Mouse (Mus musculus): ENCODE measurements at regions not wholly inside any gene's neighbourhood (a gene's known extent, or its start where the extent isn't known, plus 50 kb on each side); places are given as distances from the start of the nearest gene placed in this dataset.

DNA sequence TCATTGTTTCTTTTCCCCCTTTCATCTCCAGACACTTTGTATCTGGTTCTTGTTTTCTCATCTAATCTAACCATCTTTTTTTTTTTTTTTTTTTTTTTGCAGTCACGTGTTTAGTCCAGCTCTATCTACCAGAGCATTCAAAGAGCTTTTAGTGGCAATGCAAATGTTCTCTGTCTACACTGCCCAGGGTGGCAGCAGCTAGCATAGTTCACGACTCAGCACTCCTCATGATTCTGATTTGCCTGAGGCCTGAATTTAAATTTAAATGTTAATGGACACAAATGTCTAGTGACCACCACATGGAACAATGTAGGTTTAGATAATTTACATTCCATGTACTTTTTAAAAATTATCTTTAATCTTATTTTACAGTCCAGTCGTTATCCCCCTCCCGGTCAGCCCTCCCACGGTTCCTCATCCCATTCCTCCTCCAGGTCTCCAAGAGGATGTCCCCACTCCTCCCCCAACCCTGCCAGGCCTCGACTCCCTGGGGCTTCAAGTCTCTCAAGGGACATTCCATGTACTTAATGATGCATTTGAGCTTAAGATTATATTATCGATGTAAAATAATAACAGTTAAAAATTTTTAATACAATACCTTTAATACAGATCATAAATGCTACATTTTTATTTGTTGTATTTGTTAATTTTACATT is 153.1 kb upstream of the Cops8 start:
- Histone ChIP-seq H3K36me3 (replicated peaks) (no peaks in the 10 kb centered on the region), H3K27me3 (ENCODE audit: insufficient read depth, low read length) (no peaks in the 10 kb centered on the region), H3K9me3 (replicated peaks) (peaks cover 47% of the 10 kb centered on the region), H3K4me3 (ENCODE audit: low read depth, low read length) (no peak overlapping the region), H3K4me1 (ENCODE audit: insufficient read depth, low read depth, low read length) (no peaks in the 10 kb centered on the region)
- ATAC-seq (ENCODE audit: extremely low read depth, insufficient number of reproducible peaks, low FRiP score, poor library complexity, severe bottlenecking): no peak
- no peak for DNase-seq (ENCODE audit: low spot score)
- TF ChIP-seq TAL1 (conservative IDR thresholded peaks at IDR 0.05; ENCODE audit: low read depth, low read length) (no peak), GATA2 (IDR thresholded peaks at IDR 0.05; ENCODE audit: borderline replicate concordance, low read depth, low read length) (no peak), POLR2AphosphoS5 (IDR thresholded peaks at IDR 0.05; ENCODE audit: insufficient replicate concordance, low read depth, low read length) (no peak), CTCF (IDR thresholded peaks at IDR 0.05; ENCODE audit: low read depth, low read length) (no peak), GATA1 (IDR thresholded peaks at IDR 0.05; ENCODE audit: borderline replicate concordance, low read length) (no peak)

DNA sequence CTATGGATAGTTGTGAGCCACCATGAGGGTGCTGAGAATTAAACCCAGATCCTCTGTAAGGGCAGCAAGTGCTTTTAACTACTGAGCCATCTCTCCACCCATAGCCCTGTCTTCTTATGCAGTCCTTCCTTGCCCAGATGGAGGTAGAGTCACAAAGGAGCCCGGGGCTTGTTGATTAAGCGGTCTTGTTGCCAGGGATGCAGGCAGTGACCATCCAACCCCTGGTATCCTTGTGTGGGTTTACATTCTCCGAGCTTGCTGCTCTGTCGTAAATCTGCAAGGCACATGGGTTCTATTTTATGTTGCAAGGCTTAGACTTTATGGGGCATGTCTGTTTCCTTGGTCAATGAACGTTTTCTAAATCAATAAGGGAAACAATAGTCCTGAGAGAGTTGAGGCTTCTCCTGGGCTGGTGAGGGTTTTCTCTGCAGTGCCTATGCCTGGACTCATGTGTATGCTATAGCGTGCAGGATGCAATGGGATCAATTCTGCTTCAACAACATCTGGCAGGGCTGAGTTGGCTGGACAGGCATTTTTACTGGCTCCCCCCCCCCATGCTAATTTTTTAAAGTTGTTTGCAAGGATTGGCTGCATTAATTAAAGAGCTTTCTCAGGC is 150.7 kb upstream of the Cops8 start:
- Histone ChIP-seq H3K36me3 (replicated peaks) (no peaks in the 10 kb centered on the region), H3K9me3 (replicated peaks) (peaks cover 58% of the 10 kb centered on the region), H3K4me1 (ENCODE audit: insufficient read depth, low read depth, low read length) (no peaks in the 10 kb centered on the region), H3K27me3 (ENCODE audit: insufficient read depth, low read length) (no peaks in the 10 kb centered on the region), H3K4me3 (ENCODE audit: low read depth, low read length) (no peak overlapping the region)
- TF ChIP-seq TAL1 (conservative IDR thresholded peaks at IDR 0.05; ENCODE audit: low read depth, low read length) (no peak), CTCF (IDR thresholded peaks at IDR 0.05; ENCODE audit: low read depth, low read length) (no peak), GATA2 (IDR thresholded peaks at IDR 0.05; ENCODE audit: borderline replicate concordance, low read depth, low read length) (no peak), GATA1 (IDR thresholded peaks at IDR 0.05; ENCODE audit: borderline replicate concordance, low read length) (no peak), POLR2AphosphoS5 (IDR thresholded peaks at IDR 0.05; ENCODE audit: insufficient replicate concordance, low read depth, low read length) (no peak)
- DNase-seq (ENCODE audit: low spot score) (no peak), ATAC-seq (ENCODE audit: extremely low read depth, insufficient number of reproducible peaks, low FRiP score, poor library complexity, severe bottlenecking) (no peak)

DNA sequence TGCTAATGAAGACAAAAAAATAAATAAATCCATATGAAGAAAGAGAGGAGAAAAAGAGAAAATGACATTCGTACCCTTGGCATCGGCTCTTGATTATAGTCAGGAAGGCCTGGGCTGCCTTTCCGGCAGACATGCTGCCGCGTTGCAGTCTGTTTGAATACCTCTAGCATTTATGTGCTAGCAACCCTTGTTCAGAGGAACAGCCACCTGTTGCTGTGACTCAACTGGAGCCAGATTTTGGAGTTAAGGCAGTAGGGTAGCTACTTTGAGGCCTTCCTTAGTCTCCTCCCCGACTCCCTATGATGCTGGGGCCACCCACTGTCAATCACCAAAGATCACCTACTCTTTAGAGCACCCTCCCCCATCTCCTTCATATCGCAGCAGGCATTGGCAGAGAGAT is 148.5 kb upstream of the Cops8 start:
- TF ChIP-seq POLR2AphosphoS5 (IDR thresholded peaks at IDR 0.05; ENCODE audit: insufficient replicate concordance, low read depth, low read length): no peak
- no peak for TF ChIP-seq GATA1 (IDR thresholded peaks at IDR 0.05; ENCODE audit: borderline replicate concordance, low read length)
- no peak for TF ChIP-seq CTCF (IDR thresholded peaks at IDR 0.05; ENCODE audit: low read depth, low read length)
- no peak for TF ChIP-seq GATA2 (IDR thresholded peaks at IDR 0.05; ENCODE audit: borderline replicate concordance, low read depth, low read length)
- TF ChIP-seq TAL1 (conservative IDR thresholded peaks at IDR 0.05; ENCODE audit: low read depth, low read length): no peak
- ATAC-seq (ENCODE audit: extremely low read depth, insufficient number of reproducible peaks, low FRiP score, poor library complexity, severe bottlenecking) (no peak), DNase-seq (ENCODE audit: low spot score) (no peak)
- H3K27me3 ChIP-seq (ENCODE audit: insufficient read depth, low read length): no peaks in the 10 kb centered on the region
- H3K4me1 ChIP-seq (ENCODE audit: insufficient read depth, low read depth, low read length): no peaks in the 10 kb centered on the region
- H3K9me3 ChIP-seq (replicated peaks): peaks cover 71% of the 10 kb centered on the region
- H3K36me3 ChIP-seq (replicated peaks): no peaks in the 10 kb centered on the region
- no peak overlapping the region for H3K4me3 ChIP-seq (ENCODE audit: low read depth, low read length)

DNA sequence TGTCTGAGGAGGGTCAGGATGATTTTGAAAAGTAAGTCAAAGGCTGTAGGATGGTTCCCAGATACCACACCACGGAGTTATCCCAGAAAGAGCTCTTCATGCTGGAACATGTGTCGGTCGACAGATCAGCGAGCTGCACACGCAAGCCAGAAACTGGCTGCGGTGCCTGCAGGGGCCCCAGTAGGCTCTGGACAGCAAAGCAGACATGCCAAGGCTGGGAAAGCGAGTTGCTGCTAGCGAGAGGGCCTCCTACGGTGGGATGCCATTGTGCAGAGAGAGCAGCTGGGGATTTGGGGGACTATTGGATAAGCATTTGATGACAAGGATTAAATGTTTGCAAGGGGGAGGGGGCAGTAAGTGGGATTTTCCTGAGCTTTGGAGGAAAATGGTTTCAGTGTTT is 145.4 kb upstream of the Cops8 start:
- no peaks in the 10 kb centered on the region for H3K27me3 ChIP-seq (ENCODE audit: insufficient read depth, low read length)

DNA sequence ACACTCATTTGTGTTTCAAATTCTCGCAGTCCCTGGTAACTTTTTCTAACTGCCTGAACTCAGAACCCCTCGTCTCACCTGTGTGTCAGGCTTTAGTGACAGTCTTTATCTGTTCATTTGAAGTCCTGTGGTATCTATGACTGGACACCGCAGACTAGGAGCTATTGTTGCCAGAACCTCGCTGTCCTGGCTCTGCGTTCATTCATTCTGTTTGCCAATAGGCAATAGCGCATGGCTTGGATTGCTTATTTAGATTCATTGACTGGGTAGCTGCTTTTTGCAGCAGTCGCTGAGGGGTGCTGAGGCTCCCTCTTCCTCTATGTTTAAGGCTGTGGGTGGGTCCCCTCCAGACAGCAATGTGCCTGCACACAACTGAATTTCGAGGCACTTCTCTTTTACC is 144.6 kb upstream of the Cops8 start:
- DNase-seq (ENCODE audit: low spot score) (no peak), ATAC-seq (ENCODE audit: extremely low read depth, insufficient number of reproducible peaks, low FRiP score, poor library complexity, severe bottlenecking) (no peak)
- Histone ChIP-seq H3K27me3 (ENCODE audit: insufficient read depth, low read length) (no peaks in the 10 kb centered on the region), H3K9me3 (replicated peaks) (peaks cover 72% of the 10 kb centered on the region), H3K4me3 (ENCODE audit: low read depth, low read length) (no peak overlapping the region), H3K36me3 (replicated peaks) (no peaks in the 10 kb centered on the region), H3K4me1 (ENCODE audit: insufficient read depth, low read depth, low read length) (no peaks in the 10 kb centered on the region)
- no peak for TF ChIP-seq TAL1 (conservative IDR thresholded peaks at IDR 0.05; ENCODE audit: low read depth, low read length)
- no peak for TF ChIP-seq POLR2AphosphoS5 (IDR thresholded peaks at IDR 0.05; ENCODE audit: insufficient replicate concordance, low read depth, low read length)

More for the DNA sequence above, 145.4 kb upstream of the Cops8 start:
- Histone ChIP-seq H3K9me3 (replicated peaks) (peaks cover 71% of the 10 kb centered on the region), H3K4me1 (ENCODE audit: insufficient read depth, low read depth, low read length) (no peaks in the 10 kb centered on the region), H3K36me3 (replicated peaks) (no peaks in the 10 kb centered on the region), H3K4me3 (ENCODE audit: low read depth, low read length) (no peak overlapping the region)
- TF ChIP-seq CTCF (IDR thresholded peaks at IDR 0.05; ENCODE audit: low read depth, low read length): no peak
- no peak for TF ChIP-seq POLR2AphosphoS5 (IDR thresholded peaks at IDR 0.05; ENCODE audit: insufficient replicate concordance, low read depth, low read length)
- no peak for TF ChIP-seq GATA1 (IDR thresholded peaks at IDR 0.05; ENCODE audit: borderline replicate concordance, low read length)
- TF ChIP-seq GATA2 (IDR thresholded peaks at IDR 0.05; ENCODE audit: borderline replicate concordance, low read depth, low read length): no peak
- TF ChIP-seq TAL1 (conservative IDR thresholded peaks at IDR 0.05; ENCODE audit: low read depth, low read length): no peak
- ATAC-seq (ENCODE audit: extremely low read depth, insufficient number of reproducible peaks, low FRiP score, poor library complexity, severe bottlenecking) (no peak), DNase-seq (ENCODE audit: low spot score) (no peak)

DNA sequence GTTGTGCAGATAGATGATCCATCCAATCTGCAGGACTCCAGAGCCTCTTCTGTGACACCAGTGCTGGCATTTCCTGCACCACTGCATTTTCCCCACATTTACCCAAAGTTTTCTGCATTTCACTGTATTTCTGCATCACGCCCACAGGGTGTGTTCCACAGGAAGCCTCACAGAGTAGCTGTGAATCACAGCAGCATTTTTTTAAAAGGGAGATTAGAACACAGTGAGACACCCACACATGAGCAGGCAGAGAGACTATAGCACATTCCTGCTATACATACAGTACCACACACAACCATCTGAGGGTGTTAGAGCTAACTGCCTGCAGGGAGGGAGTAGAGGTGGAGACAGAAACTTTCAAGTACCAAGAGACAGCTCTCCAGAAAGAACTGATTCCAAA is 141.1 kb upstream of the Cops8 start:
- peaks cover 76% of the 10 kb centered on the region for H3K9me3 ChIP-seq (replicated peaks)
- TF ChIP-seq GATA2 (IDR thresholded peaks at IDR 0.05; ENCODE audit: borderline replicate concordance, low read depth, low read length) (no peak), TAL1 (conservative IDR thresholded peaks at IDR 0.05; ENCODE audit: low read depth, low read length) (no peak), POLR2AphosphoS5 (IDR thresholded peaks at IDR 0.05; ENCODE audit: insufficient replicate concordance, low read depth, low read length) (no peak), GATA1 (IDR thresholded peaks at IDR 0.05; ENCODE audit: borderline replicate concordance, low read length) (no peak), CTCF (IDR thresholded peaks at IDR 0.05; ENCODE audit: low read depth, low read length) (no peak)
- no peaks in the 10 kb centered on the region for H3K4me1 ChIP-seq (ENCODE audit: insufficient read depth, low read depth, low read length)
- H3K4me3 ChIP-seq (ENCODE audit: low read depth, low read length): no peak overlapping the region
- DNase-seq (ENCODE audit: low spot score) (no peak), ATAC-seq (ENCODE audit: extremely low read depth, insufficient number of reproducible peaks, low FRiP score, poor library complexity, severe bottlenecking) (no peak)
- H3K36me3 ChIP-seq (replicated peaks): no peaks in the 10 kb centered on the region
- no peaks in the 10 kb centered on the region for H3K27me3 ChIP-seq (ENCODE audit: insufficient read depth, low read length)
